Mouse (Mus musculus): ENCODE measurements around the gene Taok3.

Taok3 gene

GRCm38 (mm10) chr5:117178079-117178478, 58.1 kb downstream of the Taok3 start:
- DNase-seq (ENCODE audit: inconsistent age in 2 of 2, low spot score in 1 of 2), result no peak

- no peak for DNase-seq (ENCODE audit: inconsistent age in 2 of 2, low spot score in 1 of 2)
These were observed 58.6 kb downstream of the Taok3 start for GRCm38 (mm10) chr5:117178486-117178885.

DNA sequence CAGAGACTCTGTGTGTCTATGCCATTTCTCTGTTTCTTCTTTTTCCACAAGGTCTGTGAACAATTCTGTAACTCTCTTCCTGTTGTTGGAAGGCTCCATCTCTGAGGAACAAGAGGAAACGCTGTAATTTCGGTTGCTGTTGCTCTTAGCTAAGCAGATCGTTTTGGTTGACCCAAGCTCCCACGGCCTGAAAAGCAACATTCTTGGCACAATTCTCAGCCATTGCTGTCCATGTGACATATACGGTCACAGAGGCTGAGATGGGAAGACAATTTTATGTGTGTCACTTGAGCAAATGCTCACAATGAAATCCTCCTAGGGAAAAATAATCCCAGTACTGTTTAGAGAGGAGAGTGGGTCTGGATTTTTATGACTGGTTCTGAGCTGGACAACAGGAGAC, 62.0 kb downstream of the Taok3 start:
- no peak for DNase-seq (ENCODE audit: inconsistent age in 2 of 2, low spot score in 1 of 2)

DNA sequence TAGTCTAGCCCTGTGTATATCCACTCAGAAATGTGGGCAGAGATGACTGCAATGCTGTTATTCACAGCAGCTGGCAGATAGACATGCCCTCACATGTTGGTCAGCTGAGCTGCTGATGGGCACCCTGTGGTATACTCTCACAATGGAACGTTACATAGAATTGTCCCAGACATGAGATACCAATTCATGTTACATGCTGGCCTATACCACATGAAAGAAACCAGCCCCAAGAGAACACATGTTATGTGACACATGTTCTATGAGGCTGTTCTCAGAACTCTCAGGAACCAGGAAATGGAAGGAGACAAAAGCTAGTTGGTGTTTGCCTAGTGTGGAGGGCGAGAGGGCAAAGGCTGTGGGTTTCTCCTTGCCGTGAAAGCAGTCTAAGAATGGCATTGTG, 62.5 kb downstream of the Taok3 start:
- DNase-seq (ENCODE audit: inconsistent age in 2 of 2, low spot score in 1 of 2), result no peak

DNA sequence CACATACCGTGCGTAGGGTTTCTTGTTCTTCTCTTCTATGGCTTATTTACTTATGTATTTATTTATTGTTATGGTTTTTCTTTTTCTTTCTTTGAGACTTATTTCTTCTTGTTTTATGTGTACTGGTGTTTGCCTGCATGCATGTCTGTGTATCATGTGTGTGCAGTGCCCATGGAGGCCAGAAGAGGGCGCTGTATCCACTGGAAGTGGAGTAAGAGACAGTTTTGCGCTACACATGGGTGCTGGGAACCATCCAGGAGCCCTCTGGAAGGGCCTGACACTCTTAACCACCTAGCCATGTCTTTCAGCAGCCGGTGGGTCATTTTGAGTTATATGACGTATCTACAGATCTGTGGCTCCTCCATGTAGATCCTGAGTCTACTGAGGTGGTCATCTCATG, 64.9 kb downstream of the Taok3 start:
- no peak for DNase-seq (ENCODE audit: inconsistent age in 2 of 2, low spot score in 1 of 2)

GRCm38 (mm10) chr5:117185673-117186072, 65.7 kb downstream of the Taok3 start:
- DNase-seq (ENCODE audit: inconsistent age in 2 of 2, low spot score in 1 of 2), result no peak

- peak in 1 of 2 experiments; percentile 57 for DNase-seq (ENCODE audit: inconsistent age in 2 of 2, low spot score in 1 of 2)
These were observed 72.1 kb downstream of the Taok3 start for GRCm38 (mm10) chr5:117192061-117192460.

DNA sequence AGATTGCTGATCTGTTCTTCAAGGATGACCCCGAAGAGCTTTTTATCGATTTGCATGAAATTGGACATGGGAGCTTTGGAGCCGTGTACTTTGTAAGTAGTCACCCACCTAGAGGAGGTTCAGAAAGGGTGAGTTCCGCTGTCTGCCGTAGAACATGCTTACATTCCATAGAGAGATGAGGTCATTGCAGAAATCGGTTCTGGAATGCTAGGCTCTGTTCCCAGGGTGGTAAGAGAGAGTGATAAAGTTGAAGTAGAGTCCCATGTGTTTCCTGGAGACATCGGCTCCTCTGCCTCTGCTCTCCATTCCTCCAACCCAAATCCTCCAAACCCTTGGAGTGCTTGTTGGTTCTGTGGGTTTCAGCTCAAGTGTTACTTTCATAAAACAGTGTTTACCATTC, 73.8 kb downstream of the Taok3 start:
- no peak for DNase-seq (ENCODE audit: inconsistent age in 2 of 2, low spot score in 1 of 2)

- no peak for DNase-seq (ENCODE audit: inconsistent age in 2 of 2, low spot score in 1 of 2)
These were observed 74.7 kb downstream of the Taok3 start for GRCm38 (mm10) chr5:117194672-117195071.

DNA sequence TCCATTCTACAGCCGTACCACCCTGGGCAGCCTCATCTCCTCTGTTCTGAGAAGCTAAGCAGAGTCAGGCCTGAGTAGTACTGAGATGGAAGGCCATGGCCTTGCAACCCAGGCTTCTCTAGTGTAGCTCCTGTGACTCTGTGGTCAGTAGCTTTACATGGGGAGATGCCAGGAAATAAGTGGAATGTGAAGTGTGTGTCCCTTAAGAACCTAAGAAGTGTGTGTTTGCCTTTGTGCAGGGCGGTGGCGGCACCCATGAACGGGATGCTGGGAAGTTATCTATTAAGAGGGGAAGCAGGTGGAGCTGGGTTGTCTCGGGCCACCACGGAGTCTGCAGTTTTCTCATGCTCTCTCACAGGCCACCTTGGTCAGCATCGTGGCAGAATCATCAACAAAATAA, 76.6 kb downstream of the Taok3 start:
- DNase-seq (ENCODE audit: inconsistent age in 2 of 2, low spot score in 1 of 2), result no peak

DNA sequence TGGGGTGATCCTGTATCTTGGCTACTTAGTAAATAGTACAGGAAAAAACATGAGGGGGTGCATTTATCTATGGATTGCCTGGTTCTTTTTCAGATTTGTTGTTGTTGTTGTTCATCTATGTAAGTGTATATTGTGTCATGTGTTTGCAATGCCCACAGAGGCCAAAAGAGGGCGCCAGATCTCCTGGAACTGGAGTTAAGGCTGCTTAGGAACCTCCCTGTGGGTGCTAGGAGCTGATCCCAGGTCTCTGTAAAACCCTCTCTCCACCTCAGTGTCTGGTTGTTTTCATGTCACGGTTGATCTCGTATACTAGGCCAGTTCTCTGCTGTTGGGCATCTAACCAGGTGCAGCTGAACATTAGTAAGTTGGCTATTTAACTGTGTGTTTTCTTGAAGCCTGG, 78.5 kb downstream of the Taok3 start:
- no peak for DNase-seq (ENCODE audit: inconsistent age in 2 of 2, low spot score in 1 of 2)

DNA sequence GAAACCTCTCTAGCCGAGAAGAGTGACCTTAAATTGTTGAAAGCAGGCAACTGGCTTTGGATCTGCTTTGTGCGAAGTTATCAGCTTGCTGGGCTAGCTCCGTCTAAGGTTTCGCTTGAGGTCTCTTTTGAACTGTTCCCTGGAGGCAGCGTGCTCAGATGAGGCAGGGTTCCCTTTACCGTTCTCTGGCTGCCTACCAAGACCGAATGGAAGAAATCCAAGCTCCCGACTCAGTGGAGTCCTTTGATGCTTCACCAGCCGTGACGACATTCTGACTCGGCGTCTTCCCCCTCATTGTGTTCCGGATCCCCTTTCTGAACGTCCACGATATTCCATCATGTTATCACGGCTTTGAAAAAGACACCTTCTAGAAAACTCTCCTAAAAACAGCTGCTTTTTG, 87.4 kb downstream of the Taok3 start:
- no peak for DNase-seq (ENCODE audit: inconsistent age in 2 of 2, low spot score in 1 of 2)

DNA sequence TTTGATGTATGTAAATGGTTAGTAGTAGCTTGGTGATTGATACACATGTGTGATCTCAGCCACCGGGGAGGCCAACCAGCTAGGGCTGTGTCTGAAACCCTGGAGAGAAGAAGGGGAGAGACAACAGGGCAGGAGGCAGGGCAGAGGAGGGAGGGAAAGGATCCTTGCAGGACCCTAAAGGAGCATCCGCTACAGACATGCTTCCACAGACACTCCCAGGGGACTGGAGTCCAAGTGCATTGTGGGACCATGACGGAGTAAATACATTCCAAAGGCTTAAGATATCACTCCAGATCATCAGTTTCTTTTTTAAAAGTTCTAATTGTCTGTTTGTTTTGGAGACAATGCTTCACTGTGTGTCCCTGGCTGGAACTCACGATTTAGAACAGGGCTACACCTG, 94.1 kb downstream of the Taok3 start:
- DNase-seq (ENCODE audit: inconsistent age in 2 of 2, low spot score in 1 of 2), result no peak

DNA sequence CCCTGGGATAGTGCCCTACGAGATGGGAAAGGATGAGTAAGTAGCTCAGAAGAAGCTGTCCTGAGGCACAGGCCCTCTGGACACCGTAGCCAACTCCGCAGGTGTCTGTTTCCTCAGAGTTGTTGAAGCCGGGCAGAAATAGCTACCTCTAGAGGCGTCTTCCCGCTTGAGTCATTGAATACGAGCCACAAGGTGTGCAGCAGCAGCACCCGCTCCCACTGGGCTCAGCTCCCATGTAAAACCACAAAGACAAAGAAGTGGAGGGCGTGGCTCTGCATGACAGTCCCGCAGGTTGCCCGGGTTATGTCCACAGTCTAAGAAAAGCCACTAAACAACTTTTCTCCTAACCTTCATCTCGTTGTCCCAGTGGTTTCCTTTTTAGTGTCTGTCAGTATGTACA, 111.1 kb downstream of the Taok3 start:
- no peak for DNase-seq (ENCODE audit: inconsistent age in 2 of 2, low spot score in 1 of 2)

DNA sequence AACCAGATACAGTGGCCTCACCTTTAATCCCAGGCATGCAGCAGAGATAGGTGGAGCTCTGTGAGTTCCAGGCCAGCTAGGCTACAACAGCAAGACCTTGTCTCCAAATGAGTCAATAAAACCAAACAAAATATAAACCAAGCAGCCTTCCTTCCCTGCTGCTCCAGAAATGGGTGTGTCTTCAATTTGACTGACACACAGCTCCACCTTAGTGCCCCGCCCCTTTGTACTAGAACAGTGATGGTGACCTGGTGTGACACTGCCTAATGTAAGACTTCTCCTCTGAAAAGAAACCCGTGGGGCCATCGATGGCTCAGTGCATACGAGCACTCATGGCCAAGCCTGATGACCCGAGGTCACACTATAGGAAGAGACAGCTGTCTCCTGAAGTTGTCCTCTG, 116.6 kb downstream of the Taok3 start:
- no peak for DNase-seq (ENCODE audit: inconsistent age in 2 of 2, low spot score in 1 of 2)

DNA sequence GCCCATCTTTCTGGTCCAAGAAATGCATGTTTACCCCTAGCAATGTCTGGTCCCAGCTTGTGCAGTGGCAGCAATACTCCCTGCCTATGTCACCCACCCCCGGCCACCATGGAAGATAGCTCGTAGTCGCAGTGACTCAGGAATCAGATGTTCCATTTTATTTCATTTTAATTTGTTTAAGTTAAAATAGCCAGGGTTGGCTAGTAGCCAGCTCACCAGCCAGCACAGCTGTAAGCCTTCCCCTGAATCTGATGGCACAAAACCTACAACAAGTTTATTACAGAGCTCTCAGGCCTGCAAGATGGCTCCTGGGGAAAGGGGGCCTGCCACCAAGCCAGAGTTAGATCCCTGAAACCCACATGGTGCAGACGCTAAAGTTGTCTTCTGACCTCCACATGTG, 119.2 kb downstream of the Taok3 start:
- DNase-seq (ENCODE audit: inconsistent age in 2 of 2, low spot score in 1 of 2), result no peak

DNA sequence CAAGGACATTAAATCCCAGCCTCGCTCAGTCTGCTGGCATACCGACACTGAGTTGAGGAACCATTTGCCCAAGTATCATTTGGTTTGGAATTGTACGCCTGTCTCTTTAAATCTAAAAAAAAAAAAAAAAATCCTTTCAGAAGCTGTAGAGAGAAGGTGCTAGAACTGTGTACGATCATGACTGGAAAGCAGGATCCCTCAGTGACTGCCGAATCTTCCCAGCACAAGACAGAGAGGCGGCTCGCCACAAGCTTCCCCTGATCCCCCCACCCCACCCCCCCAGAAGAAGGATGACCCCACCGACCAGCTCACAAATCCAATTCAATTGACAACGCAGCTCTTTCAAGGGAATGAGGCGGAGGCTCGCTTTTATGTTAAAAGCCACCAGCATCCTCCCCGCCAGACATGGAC, 120.4 kb downstream of the Taok3 start:
- no peak for DNase-seq (ENCODE audit: inconsistent age in 2 of 2, low spot score in 1 of 2)

DNA sequence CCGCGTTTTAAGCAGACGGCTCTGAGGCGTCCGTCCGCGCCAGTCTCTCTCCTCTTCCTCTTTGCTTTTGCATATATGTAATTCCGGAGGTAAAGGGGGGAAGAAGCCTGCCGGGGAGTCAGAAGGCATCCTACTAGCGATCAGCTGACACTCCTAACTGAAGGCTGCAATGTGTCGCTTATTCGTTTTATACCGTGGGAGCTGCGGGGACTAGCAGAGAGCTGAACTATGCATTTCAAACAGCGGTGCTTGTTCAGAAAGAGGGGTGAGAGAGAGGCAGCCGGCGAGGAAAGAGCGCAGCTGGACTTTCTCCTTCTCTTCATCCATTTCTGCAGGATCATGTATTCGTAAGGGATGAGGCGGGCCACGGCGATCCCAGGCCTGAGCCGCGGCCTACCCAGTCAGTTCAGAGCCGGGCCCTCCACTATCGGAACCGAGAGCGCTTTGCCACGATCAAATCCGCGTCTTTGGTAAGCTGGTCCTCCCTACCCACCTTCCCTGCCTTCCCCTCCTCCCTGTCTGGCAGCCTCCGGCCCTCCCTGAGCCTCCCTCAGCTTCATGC, 120.9 kb downstream of the Taok3 start:
- peak in 1 of 2 experiments; percentile 52 for DNase-seq (ENCODE audit: inconsistent age in 2 of 2, low spot score in 1 of 2)

DNA sequence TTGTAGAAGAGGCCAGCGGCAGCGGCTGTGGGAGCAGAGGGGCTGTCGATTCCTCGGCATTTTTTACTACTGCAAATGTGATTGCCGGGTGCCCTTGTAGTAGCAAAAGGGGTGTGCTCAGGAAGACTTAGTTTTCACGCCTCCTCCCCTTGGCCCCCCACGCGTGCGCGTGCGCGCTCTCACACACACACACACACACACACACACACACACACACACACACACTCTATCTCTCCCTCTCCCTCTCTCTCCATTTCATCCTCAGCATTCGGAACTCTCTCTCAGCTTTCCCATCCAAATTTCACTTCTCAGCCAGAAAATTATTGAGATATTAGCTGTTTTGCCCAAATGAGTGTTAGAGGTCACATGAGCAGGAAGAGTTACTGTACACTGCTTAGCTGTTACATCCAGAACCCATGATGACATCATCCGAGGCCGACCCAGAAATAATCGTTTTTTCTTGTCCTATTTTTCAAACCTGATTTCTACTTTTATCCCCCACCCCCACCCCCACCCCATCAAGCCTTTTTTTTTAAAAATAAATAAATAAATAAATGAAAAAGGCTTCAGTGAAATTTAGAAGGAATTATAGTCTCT, 122.1 kb downstream of the Taok3 start:
- no peak for DNase-seq (ENCODE audit: inconsistent age in 2 of 2, low spot score in 1 of 2)

- DNase-seq (ENCODE audit: inconsistent age in 2 of 2, low spot score in 1 of 2), result no peak
These were observed 122.9 kb downstream of the Taok3 start for GRCm38 (mm10) chr5:117242671-117243478.

DNA sequence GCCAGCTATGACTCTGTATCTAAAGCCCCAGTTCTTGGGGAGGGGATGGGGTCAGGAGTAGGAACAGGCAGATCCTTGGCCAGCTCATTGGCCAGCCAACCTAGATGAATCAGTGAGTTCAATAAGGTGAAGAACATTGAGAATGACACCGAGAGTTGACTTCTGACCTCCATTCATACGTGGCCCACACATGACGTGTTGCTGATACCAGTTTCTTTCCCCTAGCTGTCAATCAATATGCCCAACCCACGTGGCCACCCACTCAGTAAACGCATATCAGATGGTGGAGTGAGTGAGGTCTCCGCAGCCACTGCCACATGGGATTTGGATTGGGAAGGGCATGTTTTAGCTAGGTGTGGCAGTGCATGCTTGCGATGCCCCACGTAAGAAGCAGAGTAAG, 125.2 kb downstream of the Taok3 start:
- no peak for DNase-seq (ENCODE audit: inconsistent age in 2 of 2, low spot score in 1 of 2)

DNA sequence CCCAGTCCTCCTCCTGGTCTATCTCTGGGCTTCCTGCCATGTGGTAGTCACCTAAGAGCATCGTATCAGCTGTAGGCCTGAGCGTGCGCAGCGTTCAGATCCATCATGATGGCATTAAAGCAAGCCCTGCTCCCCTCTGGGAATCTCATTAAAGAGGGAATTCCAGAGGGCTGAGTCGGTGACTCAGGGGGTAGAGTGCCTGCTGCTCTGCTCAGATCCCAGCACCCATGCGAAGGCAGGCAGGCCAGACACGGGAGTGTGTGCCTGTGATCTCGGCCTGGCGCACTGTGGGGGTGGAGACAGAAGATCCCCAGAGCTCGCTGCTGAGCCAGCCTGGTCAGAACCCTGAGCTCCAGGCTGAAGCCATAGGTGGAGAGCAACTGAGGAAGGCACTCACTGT, 128.4 kb downstream of the Taok3 start:
- peak; percentile 77 to 81 for DNase-seq (ENCODE audit: inconsistent age in 2 of 2, low spot score in 1 of 2)

GRCm38 (mm10) chr5:117250796-117251195, 130.9 kb downstream of the Taok3 start:
- no peak for DNase-seq (ENCODE audit: inconsistent age in 2 of 2, low spot score in 1 of 2)
